Comparison of ENCODE assay signal across 8 mouse cellular contexts in genomic region chr9:76122888-76123287, GRCm38 (mm10).
A peak's percentile ranks its signal among the peaks of the same experiment; 100 is the strongest.
DNase-seq lines count a peak whose midpoint lies in the region; ATAC-seq and TF ChIP-seq lines count a peak whose summit lies in the region.
"Not testable (repeated sequence)": the region's sequence is repeated elsewhere in the genome, so short reads cannot be mapped to it uniquely, and the experiment has no call there.

No protein-coding gene starts in this region.

- H3K27ac ChIP-seq in cerebellum, adult 2 months (ENCODE audit: insufficient read depth, low read length); forebrain, embryonic 15.5 days (replicated peaks); liver, embryonic 11.5 days (ENCODE audit: low read depth, low read length); neural tube, embryonic 12.5 days: not testable (repeated sequence)

- peak; percentile 33 for DNase-seq in Muller cell, postnatal 12 days (ENCODE audit: inconsistent ontology term)
- DNase-seq in cerebellum, adult 2 months, result peak; percentile 52 to 65
- DNase-seq in heart, postnatal 36 days, result peak; percentile 57 to 66
- DNase-seq in large intestine, adult 2 months (ENCODE audit: low read depth, low spot score), result peak; percentile 27
- DNase-seq in liver, embryonic 11.5 days (ENCODE audit: low spot score), result not testable (repeated sequence)
- peak; percentile 22 for DNase-seq in thymus, postnatal 4 days

- not testable (repeated sequence) for H3K4me3 ChIP-seq in cerebellum, adult 2 months (replicated peaks; ENCODE audit: insufficient read depth, low read depth, low read length); forebrain, embryonic 15.5 days; liver, embryonic 11.5 days (ENCODE audit: low read depth, low read length); neural tube, embryonic 12.5 days

- not testable (repeated sequence) for H3K4me1 ChIP-seq in cerebellum, adult 2 months (ENCODE audit: control insufficient read depth, insufficient read depth, low read length); forebrain, embryonic 15.5 days; liver, embryonic 11.5 days (replicated peaks; ENCODE audit: control insufficient read depth, insufficient read depth, low read length); neural tube, embryonic 12.5 days

- not testable (repeated sequence) for H3K36me3 ChIP-seq in forebrain, embryonic 15.5 days; liver, embryonic 11.5 days (ENCODE audit: control insufficient read depth, insufficient read depth, low read length); neural tube, embryonic 12.5 days

- H3K4me2 ChIP-seq in forebrain, embryonic 15.5 days (replicated peaks); liver, embryonic 11.5 days; neural tube, embryonic 12.5 days (replicated peaks): not testable (repeated sequence)

- TF ChIP-seq POLR2A in cerebellum, adult 2 months (IDR thresholded peaks at IDR 0.05; ENCODE audit: borderline replicate concordance, insufficient read depth, low read length), result not testable (repeated sequence)

- not testable (repeated sequence) for H3K27me3 ChIP-seq in cerebellum, adult 2 months (ENCODE audit: control insufficient read depth, insufficient read depth, low read length); forebrain, embryonic 15.5 days; liver, embryonic 11.5 days (replicated peaks; ENCODE audit: control insufficient read depth, insufficient read depth, low read length); neural tube, embryonic 12.5 days (replicated peaks)

- TF ChIP-seq CTCF in cerebellum, adult 2 months (IDR thresholded peaks at IDR 0.05; ENCODE audit: borderline replicate concordance, insufficient read depth, low read depth, low read length), result peak; percentile 59; the same call in 1 of the 2 replicates

- intact Hi-C loops in heart, postnatal 36 days (cut with DNase I), result loop anchor here (1.0 to 5.0 kb wide), 4 partner anchors 56 to 361 kb away; no protein-coding TSS in a partner anchor

- peak; percentile 73; the same call in 1 of the 2 replicates for ATAC-seq in forebrain, embryonic 15.5 days (replicated peaks)
- peak; percentile 53; the same call in 1 of the 2 replicates for ATAC-seq in liver, embryonic 11.5 days (replicated peaks; ENCODE audit: low FRiP score)
- peak; percentile 53; the same call in 1 of the 2 replicates for ATAC-seq in neural tube, embryonic 12.5 days (ENCODE audit: low FRiP score, low read depth)

- not testable (repeated sequence) for H3K9ac ChIP-seq in forebrain, embryonic 15.5 days (replicated peaks); liver, embryonic 11.5 days (ENCODE audit: low read depth, low read length); neural tube, embryonic 12.5 days

- not testable (repeated sequence) for H3K9me3 ChIP-seq in forebrain, embryonic 15.5 days; liver, embryonic 11.5 days (ENCODE audit: control insufficient read depth, low read length); neural tube, embryonic 12.5 days

- WGBS in cerebellum, adult 2 months, result 4% methylated on average over 2 of the region's 2 CpGs
- 3% methylated on average over 2 of the region's 2 CpGs for WGBS in forebrain, embryonic 15.5 days
- WGBS in large intestine, adult 2 months, result 0% methylated on average over 2 of the region's 2 CpGs
- WGBS in liver, embryonic 11.5 days, result 5% methylated on average over 2 of the region's 2 CpGs
- 6% methylated on average over 2 of the region's 2 CpGs for WGBS in neural tube, embryonic 12.5 days
